Mouse (Mus musculus) heart, adult 2 months (tissue): ENCODE results near the gene Tgfbr3. TPM values are rescaled to one million over a fixed set of nuclear protein-coding genes. Genes with fewer than 3 reads are reported as not detected.

Experiments used
- DNase-seq, 2 experiments: peaks; one replicate each; pipeline ENCODE4 v3.0.0; 2021
- H3K27ac ChIP-seq: fragments of 200-600 bp; 2 replicates; pipeline ENCODE4 v1.8.1; 2022
- H3K27me3 ChIP-seq: fragments of 200-500 bp; 2 replicates; pipeline ENCODE4 v1.6.1; 2012; ENCODE audit warnings: mild to moderate bottlenecking, low read length, inconsistent platforms, mixed read lengths; ENCODE audit not compliant: control insufficient read depth, insufficient read depth
- H3K36me3 ChIP-seq: fragments of 200-500 bp; 2 replicates; pipeline ENCODE4 v1.6.1; 2012; ENCODE audit warnings: low read length, inconsistent platforms; ENCODE audit not compliant: control insufficient read depth, insufficient read depth
- H3K4me1 ChIP-seq: fragments of 200-500 bp; 2 replicates; pipeline ENCODE4 v1.6.1; 2011; ENCODE audit warnings: low read length; ENCODE audit not compliant: control insufficient read depth, insufficient read depth
- H3K4me3 ChIP-seq: fragments of 200-600 bp; 2 replicates; pipeline ENCODE4 v1.8.1; 2022
- H3K79me2 ChIP-seq: fragments of 200-500 bp; replicated peaks from 2 replicates; pipeline ENCODE4 v1.6.1; 2012; ENCODE audit warnings: mild to moderate bottlenecking, inconsistent platforms, low read length, moderate library complexity, mixed read lengths; ENCODE audit not compliant: control insufficient read depth, insufficient read depth
- H3K9ac ChIP-seq: fragments of 200-500 bp; 2 replicates; pipeline ENCODE4 v1.6.1; 2012; ENCODE audit warnings: low read depth, mild to moderate bottlenecking, control low read depth, inconsistent platforms, low read length, mixed read lengths
- CTCF ChIP-seq: fragments of 200-600 bp; IDR thresholded peaks from 2 replicates; pipeline ENCODE4 v1.8.1; 2022; ENCODE audit warnings: antibody characterized with exemption, mild to moderate bottlenecking, moderate library complexity
- EP300 ChIP-seq: fragments of 200-500 bp; IDR thresholded peaks from 2 replicates; pipeline ENCODE4 v1.6.1; 2011; ENCODE audit warnings: low read depth, low read length, control low read depth; ENCODE audit not compliant: insufficient read depth
- POLR2A ChIP-seq: fragments of 200-500 bp; IDR thresholded peaks from 2 replicates; pipeline ENCODE4 v1.6.1; 2011; ENCODE audit warnings: mild to moderate bottlenecking, low read depth, low read length, control low read depth; ENCODE audit not compliant: insufficient read depth
- WGBS: fragments of 180-500 bp; shearing (Covaris S2); methylation state at CpG from one replicate; pipeline ENCODE4 v1.1.7; 2018; 5-methylcytosine and 5-hydroxymethylcytosine counted together
- intact Hi-C: fragments of 180-260 bp; cut with DNase I; formaldehyde crosslinking; loops from one replicate; pipeline ENCODE4 v1.15.1; 2025
- polyA plus RNA-seq: library from polyadenylated mRNA; depleted of rRNA; stranded (reverse); fragments of >200 nt; gene quantifications from 2 replicates; pipeline ENCODE4 v1.2.3, GENCODE M21; 2012
- total RNA-seq, 2 experiments: library from RNA; stranded (reverse); gene quantifications; 2 replicates each; pipeline ENCODE4 v1.2.3; 2021

The Tgfbr3 gene
- total and polyA plus RNA-seq, 3 experiments, result 27.2 to 47.6 (median 41.2) TPM

DNA sequence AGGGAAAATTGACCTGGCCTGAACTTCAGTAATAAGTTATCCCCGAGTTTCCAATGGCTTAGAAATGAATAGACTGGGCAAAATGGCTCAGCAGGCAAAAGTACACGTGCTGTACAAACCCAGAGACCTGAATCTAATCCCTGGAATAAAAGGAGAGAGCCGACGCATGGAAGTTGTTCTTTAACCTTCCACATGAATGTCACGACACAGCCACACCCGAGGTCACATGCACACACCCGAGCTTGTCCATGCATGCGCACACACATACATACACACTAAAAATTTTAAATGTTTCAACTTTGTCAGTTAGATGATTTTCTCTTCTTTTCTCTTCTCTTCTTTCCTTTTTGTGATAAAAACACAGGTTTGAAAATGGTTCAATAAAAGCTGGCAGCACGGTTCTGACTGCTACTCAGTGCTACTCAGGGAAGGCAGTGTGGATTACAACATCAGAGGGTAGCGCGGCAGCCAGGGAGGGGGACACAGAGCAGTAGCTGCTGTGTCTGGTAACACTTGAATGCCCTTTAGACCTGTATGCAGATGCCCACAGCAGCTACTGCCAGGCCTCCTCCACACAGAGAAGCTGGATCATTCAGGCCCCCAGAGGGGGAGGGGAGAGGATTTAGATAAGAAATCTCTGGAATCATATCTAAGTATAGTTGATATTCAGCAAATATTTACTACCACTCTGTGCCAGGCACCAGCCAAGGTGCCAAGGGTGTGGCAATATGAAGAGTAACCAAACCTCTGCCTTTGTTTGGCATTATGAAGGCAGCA lies 17.0 kb downstream of the Tgfbr3 start:
- peaks cover 9% of the 10 kb centered on the region for H3K36me3 ChIP-seq
- H3K9ac ChIP-seq, result no peak overlapping the region
- TF ChIP-seq CTCF, result no peak
- no peak for TF ChIP-seq EP300
- no peak for TF ChIP-seq POLR2A
- H3K4me1 ChIP-seq, result peaks cover 30% of the 10 kb centered on the region
- DNase-seq, result no peak
- H3K79me2 ChIP-seq, result peaks cover 17% of the 10 kb centered on the region
- H3K27ac ChIP-seq, result peak overlapping the region; percentile 15; the same call in 1 of the 2 replicates
- no peak overlapping the region for H3K4me3 ChIP-seq
- 59% methylated on average over 11 of the region's 11 CpGs for WGBS
- intact Hi-C loops, result no loop called here
- H3K27me3 ChIP-seq, result no peaks in the 10 kb centered on the region

DNA sequence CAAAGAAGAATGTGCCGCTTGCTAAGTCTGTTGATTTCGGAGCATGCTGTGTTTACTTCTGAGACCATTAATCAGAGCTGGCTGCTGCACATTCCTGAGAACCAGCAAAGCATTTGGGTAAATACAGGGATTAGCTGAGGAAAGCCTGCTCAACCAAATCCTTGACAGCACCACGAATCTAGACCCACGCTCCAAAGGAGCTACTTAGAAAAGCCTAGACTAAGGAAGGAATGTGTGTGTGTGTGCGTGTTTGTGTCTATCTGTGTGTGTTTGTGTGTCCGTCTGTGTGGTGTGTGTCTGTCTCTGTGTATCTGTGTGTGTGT lies 20.5 kb downstream of the Tgfbr3 start:
- H3K27me3 ChIP-seq, result no peaks in the 10 kb centered on the region
- no peak for DNase-seq
- H3K9ac ChIP-seq, result peak overlapping the region; percentile 15; the same call in 1 of the 2 replicates
- H3K79me2 ChIP-seq, result peaks cover 17% of the 10 kb centered on the region
- no peak overlapping the region for H3K27ac ChIP-seq
- no peak overlapping the region for H3K4me3 ChIP-seq
- intact Hi-C loops, result no loop called here
- H3K4me1 ChIP-seq, result peaks cover 27% of the 10 kb centered on the region
- no peak for TF ChIP-seq CTCF
- TF ChIP-seq EP300, result no peak
- no peak for TF ChIP-seq POLR2A
- peaks cover 12% of the 10 kb centered on the region for H3K36me3 ChIP-seq
- WGBS, result 53% methylated on average over 6 of the region's 6 CpGs

DNA sequence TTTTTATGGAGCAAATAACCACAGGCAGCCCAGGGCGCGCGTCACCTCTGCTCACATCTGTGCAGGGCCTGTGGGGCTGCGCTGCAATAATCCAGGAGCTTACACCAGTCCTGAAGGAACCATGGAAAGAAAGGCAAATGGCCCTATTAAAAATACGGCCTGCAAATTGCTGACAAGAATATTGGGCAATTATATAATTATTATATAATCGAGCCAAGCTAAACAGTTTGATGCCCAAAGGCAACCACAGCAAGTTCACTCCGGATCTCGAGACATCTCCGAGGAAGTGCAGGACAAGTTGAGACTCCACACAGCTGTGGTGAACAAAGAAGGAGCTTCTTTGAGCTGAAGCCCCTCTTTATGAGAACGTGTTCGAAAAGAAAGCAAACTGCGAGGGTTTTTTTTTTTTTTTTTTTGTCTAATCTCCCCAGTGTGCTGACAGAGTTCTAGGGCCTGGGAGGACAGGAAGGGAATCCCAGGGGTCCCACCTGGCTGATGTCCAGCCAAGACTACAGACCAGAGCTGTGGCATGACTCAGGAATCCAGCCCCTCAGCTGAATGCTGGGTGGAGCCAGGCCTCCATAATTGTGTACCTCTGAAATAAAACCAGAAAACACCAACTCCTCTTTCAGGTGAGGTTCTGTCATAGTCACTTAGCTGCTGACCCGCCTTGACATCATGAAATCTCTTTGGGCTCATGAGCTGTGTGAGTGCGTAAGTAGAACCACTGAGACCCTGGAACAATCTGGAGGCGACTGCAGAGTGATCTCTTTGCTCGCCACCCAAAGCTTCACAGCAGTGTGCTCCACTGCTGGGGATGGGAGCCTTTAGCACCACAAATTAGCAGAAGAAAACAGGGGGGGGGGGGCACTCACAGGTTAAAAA lies 21.1 kb downstream of the Tgfbr3 start:
- peak overlapping the region; percentile 32 for H3K27ac ChIP-seq
- H3K4me3 ChIP-seq, result no peak overlapping the region
- no peak overlapping the region for H3K9ac ChIP-seq
- H3K36me3 ChIP-seq, result peaks cover 12% of the 10 kb centered on the region
- H3K79me2 ChIP-seq, result peaks cover 13% of the 10 kb centered on the region
- peaks cover 26% of the 10 kb centered on the region for H3K4me1 ChIP-seq
- 53% methylated on average over 16 of the region's 16 CpGs for WGBS
- H3K27me3 ChIP-seq, result no peaks in the 10 kb centered on the region
- TF ChIP-seq CTCF, result no peak
- no peak for TF ChIP-seq EP300
- TF ChIP-seq POLR2A, result no peak
- DNase-seq, result no peak
- intact Hi-C loops, result no loop called here

DNA sequence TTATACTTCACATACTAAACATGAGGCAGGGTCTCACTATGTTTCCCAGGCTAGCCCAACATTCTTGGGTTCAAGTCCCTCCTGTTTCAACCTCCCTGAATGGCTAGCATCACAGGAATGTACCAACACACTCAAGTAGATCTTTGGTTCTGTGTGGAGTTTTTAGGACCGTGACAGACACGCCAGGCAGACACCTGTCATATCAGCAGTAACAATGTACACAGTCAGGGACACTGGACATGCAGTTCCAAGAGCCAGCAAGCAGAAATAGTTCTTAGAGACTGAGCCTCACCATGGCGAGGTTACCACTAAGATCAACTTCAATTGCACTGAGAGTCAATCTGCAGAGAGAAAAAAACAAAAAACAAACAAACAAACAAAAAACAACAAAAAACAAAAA lies 22.9 kb downstream of the Tgfbr3 start:
- 58% methylated on average over 3 of the region's 3 CpGs for WGBS
- Histone ChIP-seq H3K36me3 (peaks cover 10% of the 10 kb centered on the region), H3K4me3 (no peak overlapping the region), H3K4me1 (peaks cover 22% of the 10 kb centered on the region), H3K9ac (no peak overlapping the region), H3K27ac (no peak overlapping the region; the same call in 1 of the 2 replicates), H3K79me2 (peaks cover 10% of the 10 kb centered on the region), H3K27me3 (no peaks in the 10 kb centered on the region)
- no peak for TF ChIP-seq POLR2A
- 0 out of 2 replicates have a peak, but pooled peaks have one; percentile 53 for TF ChIP-seq EP300
- DNase-seq, result no peak
- intact Hi-C loops, result no loop called here

DNA sequence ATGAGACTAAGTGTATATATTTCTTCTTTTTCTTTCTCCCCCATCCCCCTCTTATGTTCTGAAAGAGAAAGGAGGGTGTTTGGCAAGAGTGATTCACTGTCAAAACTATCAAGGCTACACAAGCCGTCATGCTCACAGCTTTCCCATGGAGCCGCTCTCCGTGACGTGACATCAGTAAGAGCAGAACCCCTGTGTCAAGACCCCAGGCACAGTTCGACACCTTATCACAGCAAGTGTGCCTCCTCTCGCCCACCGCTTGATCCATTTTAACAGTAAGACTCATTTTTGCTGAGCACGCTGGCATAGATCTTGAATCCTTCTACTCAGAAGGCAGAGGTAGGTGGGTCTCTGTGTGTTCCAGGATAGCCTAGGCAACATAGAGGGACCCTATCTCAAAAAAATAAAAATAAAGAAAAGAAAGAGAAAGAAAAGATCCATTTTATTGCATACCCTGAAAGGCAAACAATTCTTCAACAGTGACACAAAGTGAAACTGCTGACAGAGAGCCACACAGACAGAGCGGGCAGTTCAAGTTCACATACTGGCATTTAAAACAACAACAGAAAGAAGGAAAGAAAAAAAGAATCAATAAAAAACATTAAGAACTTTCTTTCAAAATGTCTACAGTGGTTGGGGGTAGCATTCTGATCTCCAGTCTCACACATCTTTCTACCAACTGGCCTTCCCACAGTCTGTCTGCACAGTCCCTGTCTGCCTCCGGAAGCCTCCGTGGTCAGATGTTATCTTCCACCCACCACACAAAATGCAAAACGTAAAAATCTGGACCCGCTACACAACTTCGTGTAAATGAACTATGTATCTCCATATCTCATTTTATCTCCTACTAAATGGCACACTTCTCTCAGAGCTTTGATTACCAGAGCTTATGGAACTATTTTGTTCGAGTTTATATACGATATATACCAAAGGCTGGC lies 24.7 kb downstream of the Tgfbr3 start:
- intact Hi-C loops, result no loop called here
- Histone ChIP-seq H3K4me1 (peaks cover 22% of the 10 kb centered on the region), H3K4me3 (no peak overlapping the region), H3K36me3 (peaks cover 10% of the 10 kb centered on the region), H3K27me3 (no peaks in the 10 kb centered on the region), H3K79me2 (peaks cover 8% of the 10 kb centered on the region), H3K9ac (no peak overlapping the region), H3K27ac (no peak overlapping the region)
- 88% methylated on average over 16 of the region's 16 CpGs for WGBS
- no peak for TF ChIP-seq EP300
- no peak for TF ChIP-seq POLR2A
- no peak for TF ChIP-seq CTCF
- no peak for DNase-seq
